Mouse (Mus musculus) heart, adult 11 months (tissue): ENCODE results near the gene Cc2d1a.

Source experiments
- DNase-seq: peaks from one replicate; pipeline ENCODE4 v3.0.0; 2022

Gene Cc2d1a

DNA sequence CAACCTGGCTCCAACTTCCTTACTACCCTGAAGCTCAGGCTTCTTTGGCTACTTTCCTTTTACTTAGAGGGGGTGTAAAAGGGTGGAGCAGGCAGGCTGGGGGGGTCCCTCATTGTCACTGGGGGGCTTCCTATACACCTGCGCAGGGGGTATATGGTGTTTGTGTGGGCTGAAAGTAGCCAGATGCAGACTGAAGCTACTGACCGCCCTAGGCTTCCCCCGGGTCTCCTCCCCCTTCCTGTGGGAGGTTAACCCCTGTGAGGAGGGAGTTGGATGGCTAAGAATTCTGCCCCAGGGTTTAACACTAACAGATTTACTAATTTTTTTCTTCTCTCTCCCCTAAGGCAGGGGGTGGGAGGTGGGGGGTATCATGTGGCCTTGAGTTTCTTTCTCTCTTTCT lies 28.8 kb upstream of the Cc2d1a start:
- DNase-seq, result no peak

DNA sequence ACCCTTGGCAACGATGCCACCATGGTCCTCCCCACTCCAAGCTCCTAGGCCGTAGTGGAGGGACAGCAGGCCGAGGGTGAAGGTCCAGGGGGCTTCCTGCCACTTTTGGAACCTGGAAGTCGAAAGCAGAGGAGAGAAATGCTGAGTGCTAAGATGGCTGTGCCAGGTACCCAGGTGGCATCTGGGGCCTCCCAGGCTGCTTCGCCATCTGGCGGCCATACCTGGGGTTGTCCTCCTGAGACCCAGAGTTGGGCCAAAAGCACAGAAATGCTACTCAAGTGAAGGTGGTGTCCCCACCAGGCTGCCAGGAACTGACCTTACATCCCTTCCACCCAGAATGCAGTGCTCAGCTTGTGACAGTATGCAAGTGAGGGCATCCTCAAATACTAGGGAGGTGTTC lies 26.1 kb upstream of the Cc2d1a start:
- no peak for DNase-seq

DNA sequence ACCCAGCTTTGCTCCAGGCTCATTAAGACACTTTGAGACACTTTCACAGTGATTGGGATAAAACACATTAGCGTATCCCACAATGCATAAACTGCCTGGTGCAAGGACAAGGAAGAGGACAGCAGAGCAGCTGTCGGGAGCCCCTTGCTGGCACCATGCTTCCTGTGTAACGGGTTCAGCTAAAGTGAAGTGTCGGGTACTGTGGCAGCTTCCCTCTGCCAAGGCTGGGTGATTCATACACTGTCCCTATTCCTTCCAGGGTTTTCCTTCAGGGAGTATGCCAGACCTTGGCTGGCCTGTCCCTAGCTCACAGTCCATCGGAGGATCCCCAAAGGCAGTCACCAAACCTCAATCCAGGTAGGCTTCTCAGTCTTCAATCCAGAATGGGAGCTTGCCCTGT lies 22.4 kb upstream of the Cc2d1a start:
- DNase-seq, result no peak

DNA sequence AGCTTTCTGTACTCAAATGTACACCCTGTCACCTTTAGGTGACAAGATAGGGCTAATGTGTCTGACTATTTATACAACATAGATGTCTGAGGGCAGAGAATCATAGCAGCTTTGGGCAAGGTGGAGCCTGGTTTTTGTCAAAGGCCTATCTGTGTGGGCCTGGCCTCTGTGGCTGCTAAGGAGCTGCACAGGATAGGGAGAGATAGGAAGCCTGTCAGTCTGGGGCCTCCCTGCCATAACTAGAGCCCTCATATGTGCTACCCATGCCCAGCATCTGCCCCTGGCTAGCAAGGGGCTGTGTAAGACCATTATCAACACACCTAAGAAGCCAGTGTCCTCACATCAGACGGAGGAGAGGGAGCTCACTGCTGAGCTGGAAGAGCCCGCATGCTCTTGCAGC lies 20.0 kb upstream of the Cc2d1a start:
- DNase-seq, result no peak

DNA sequence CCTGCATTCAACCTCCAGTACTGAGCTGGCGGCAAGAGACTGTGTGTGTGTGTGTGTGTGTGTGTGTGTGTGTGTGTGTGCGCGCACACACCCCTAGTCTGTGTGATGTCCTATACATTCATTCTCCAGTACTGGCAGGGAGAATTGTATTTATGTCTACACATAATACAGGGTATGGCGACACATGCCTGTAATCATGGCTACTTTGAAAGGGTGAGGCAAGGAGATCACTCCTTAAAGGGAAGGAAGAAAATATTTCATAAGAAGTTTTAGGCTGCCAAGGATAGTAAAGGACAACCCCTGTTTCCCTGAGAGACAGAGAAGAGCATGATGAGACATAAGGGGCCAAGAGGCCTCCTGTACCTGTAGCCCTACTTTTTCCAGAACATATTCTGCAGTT lies 9.9 kb upstream of the Cc2d1a start:
- no peak for DNase-seq

DNA sequence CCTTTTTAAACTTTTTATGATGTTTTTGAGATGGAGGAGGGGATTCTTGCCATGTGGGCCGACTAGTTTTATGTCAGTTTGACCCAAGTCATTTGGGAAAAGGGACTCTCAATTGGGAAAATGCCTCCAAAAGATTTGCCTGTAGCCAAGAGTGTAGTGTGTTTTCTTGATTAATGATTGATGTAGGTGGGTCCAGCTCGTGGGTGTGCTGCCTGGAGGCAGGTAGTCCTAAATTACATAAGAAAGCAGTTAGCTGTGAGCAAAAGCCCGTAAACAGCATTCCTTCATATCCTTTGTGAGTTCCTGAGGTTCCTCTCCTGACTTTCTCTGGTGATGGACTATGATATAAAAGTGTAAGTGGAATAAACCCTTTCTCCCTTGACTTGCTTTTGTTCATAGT lies 1.4 kb upstream of the Cc2d1a start:
- no peak for DNase-seq

DNA sequence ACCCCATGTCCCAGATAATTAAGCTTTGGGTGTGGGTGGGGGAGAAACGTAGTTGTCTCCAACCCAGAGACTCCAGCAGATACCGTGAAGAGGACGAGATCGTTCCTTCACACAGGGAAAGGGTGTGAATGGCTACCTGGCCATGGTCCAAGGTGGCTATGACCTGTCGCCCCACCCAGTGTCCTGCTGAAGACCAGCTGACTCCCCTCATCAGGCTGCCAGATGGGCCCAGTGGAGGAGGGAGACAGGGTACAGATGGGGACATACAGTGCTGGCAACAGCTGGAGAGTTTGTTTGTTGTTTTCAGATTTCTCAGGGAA lies 755 bp upstream of the Cc2d1a start:
- no peak for DNase-seq

DNA sequence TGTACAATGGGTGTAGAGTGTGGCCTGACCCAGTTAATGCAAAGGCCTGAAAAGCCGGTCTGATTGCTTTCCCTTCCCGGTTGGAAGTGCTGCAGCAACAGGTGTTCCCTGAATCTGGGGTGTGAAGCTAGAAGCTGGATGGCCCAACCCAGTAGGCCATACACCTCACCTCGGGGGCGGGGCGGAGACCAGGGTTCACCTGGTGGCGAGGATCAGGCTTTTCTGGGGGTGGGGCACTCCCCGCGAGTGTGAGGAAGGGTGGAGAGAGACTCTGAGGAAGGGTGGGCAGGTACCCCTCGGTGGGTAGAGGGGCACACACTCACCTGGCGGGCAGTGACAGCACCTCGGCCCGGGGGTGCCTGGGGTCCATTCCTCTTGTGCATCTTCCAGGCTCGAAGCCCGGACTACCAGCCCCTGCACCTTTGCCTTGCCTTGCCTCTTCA lies 391 bp downstream of the Cc2d1a start:
- DNase-seq, result no peak

DNA sequence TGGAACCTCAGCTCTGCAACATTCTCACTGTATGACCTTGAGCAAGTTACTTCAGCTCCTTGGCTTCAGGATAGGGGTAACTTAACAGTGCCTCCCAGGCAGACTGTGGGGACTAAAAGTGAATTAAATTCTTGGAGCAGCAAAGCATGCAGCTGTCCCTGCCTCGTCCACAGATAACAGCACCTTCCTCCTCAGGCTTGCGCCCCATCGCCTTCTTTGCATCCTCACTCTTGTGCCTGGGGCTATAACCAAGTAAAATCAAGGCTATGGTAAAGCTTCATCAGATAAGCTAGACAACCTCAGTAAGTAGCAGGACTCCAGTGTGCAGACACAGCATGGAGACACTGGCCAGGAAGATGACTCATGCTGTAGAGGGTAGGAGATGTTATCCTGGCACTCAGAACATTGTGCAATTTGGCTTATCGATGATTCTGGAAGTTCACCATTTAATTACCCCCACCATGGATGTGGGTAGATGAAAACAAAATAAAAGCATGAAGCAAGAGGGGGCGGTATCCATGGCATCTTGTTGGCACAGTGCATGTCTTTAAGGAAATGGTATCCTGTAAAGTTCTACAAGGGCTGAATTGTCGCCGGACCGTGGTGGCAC lies 3.0 kb downstream of the Cc2d1a start:
- DNase-seq, result no peak

DNA sequence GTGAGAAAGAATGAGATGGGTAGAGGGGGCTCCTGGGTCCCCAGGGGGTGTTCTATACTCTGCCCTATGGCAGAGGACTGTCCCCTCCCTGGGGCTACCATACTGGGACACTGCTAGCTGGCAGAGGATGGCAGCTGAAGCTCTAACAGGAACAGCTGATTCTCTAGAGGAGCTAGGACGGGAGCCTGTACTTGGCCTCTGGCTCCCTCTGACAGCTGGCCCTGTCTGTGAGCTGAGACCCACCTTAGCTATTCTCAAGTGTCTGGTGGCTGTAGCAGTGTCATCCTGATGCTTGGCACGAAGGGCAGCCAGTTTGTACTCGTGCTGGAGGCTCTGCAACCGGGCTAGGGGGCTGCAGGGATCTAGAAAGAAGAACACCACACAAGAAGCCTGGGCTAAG lies 6.9 kb downstream of the Cc2d1a start:
- DNase-seq, result no peak

DNA sequence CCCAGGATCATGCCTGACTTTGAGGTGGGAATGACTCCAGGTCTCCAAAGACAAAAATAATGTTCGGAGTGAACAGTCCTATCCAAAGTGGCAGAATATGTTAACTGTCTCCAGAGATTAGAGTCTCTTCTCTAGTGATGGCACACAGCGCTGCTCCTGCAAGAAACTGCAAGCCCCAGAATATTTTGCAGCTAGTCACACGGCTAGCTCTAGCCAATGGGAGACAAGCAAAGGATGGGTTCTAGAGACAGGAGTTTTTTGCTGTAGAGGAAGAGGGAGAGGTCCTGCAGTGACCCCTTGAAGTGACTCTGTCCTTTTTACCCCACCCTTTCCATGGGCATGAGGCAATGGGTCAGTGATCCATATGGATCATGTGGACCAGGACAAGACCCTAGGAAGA lies 9.9 kb downstream of the Cc2d1a start:
- DNase-seq, result no peak

DNA sequence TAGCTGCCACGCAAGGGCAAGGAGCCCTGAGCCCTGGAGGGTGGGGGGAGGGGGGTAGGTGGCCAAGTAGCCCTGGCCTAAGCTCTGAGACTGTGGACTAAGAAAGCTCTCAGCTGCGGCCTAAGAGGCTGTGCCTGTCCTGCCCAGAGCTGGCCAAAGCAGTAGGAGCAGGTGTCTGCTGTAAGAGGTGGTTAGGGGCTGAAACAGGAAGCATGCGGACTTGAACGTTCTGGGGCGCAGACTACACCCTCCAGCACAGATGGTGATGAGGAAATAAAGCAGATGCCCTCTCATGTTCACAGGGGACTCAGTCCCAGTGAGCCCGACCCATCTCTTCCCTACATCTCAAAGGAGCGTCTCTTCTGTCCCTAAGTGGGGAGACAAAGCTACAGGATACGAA lies 15.5 kb downstream of the Cc2d1a start:
- no peak for DNase-seq

DNA sequence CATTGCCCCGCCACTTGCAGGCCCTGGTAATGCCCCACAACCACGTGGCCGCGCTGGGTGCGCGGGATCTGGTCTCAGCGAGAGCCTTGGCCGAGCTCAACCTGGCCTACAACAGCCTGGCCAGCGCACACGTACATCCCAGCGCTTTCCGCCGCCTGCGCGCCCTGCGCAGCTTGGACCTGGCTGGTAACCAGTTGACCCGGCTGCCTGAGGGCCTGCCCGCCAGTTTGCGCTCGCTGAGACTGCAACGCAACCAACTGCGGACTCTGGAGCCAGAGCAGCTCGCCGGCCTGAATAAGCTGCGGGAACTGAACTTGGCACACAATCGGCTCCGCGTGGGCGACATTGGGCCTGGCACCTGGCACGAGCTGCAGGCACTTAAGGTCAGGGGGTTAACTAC lies 16.9 kb downstream of the Cc2d1a start:
- DNase-seq, result peak; percentile 92

DNA sequence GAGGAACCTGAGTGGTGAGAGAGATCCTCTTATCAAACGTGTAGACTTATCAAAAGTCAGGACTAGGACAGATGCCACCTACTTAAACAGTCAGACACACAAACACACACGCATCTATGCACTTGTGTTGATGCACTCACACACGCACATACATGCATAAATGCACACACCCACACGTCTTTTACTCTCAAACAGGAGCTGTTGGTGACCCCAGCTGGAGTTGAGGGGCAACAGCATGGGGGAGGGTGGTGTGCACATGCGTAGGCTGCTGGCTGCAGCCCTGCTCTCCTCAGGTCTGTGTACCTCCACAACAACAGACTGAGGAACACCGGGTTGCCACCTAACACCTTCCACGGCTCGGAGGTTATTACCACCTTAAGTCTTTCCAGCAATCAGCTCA lies 19.5 kb downstream of the Cc2d1a start:
- DNase-seq, result no peak

DNA sequence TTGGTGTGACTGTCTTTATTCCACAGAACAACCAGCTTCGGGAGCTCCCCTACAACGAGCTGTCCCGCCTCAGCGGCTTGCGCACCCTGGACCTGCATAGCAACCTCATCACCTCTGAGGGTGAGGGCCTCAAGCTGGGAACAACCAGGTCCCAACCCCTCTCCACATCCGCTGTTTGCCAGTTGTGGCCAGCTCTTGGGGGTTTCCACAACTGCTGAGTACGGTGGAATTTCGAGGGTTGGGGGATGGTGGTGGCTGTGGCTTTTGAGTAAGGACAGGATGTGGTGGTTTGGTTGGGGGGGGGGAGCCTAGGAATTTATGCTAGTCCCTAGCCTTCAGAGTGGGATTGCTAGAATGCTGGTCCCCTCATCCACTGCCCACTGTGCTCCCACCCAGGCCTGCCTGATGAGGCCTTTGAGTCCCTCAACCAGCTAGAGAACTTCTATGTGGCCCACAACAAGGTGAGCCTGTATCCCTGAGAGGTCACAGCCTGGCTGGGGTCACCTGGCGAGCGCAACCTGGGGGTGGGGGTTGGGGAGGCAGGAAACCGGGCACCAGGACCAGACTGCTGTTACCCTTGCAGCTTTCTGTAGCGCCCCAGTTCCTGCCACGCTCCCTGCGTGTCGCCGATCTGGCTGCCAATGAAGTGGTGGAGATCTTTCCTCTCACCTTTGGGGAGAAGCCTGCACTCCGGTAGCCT lies 20.4 kb downstream of the Cc2d1a start:
- peak; percentile 91 for DNase-seq

DNA sequence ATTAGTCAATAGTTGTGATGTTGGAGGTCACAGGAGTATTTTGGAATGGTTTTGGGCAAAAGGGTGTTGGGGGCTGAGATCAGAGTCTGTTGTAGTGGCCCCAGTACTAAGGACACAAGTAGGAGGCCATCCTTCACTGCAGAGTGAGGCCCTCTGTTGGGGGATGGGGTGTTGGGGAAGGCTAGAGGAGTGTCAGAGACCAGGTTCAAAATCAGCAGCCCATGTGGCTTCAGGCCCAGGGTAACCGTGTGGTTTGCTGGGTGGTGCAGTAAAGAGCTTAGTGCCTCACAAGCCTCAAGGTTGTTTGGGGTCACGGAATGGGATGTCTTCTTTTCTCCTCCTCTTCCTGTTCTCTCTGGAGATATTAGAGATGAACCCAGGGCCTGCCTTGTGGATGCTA lies 21.0 kb downstream of the Cc2d1a start:
- peak; percentile 83 for DNase-seq

DNA sequence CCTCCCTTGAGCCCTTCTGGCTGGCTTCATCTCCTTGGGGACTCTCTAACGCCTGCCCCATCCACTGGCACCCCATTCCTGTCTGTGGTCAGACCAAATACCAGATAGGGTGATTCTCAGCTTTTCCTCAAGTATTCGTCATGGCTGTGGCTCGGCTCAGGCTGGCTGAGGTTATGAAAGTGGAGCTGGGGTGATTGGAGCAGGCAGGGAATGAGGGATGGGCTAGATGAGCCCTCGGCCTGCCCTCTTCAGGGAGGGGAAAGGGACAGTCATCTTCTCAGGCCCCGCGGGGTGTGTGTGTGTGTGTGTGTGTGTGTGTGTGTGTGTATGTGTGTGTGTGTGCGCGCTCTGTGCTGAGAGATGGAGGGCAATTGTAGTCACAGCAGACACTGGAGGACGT lies 22.1 kb downstream of the Cc2d1a start, which contains the start of gene Podnl1:
TSS of gene Podnl1 (plus strand) at position 334 of the 400 bp plus-strand sequence.
- peak; percentile 87 for DNase-seq

DNA sequence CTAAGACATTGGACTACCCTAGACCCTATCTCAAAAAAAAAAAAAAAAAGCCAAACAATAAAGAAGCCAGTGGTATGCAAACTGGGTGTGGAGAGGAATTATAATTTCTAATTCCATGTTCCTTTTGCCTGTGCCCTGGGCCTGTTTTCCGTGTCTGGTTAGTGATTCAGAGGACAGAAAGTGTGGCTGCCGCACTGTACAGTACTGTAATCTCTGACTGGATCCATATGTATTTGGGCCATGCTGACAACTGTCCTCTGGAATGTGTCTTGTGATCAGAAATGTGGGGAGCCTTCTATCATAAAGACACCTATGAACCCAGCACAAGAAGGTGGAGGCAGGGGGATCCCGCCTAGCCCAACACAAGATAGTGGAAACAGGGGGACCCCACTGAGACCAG lies 25.6 kb downstream of the Cc2d1a start:
- DNase-seq, result no peak

DNA sequence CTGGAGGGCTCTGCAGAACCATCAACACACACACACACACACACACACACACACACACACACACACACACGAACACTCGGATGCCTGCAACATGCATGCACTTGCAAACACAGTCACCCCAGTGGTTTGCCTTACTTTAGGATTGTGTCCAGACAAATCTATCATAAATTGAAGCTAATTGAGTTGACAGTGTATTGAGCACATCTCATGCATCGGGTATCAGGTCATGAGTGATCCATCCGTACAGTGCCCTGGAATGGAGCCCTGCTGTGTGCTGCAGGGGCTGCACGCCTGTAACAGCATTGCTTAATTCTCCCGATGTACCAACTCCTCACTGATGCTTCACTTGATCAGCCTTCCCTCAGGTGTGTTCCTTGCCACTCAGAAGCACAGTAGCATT lies 32.1 kb downstream of the Cc2d1a start:
- DNase-seq, result no peak

DNA sequence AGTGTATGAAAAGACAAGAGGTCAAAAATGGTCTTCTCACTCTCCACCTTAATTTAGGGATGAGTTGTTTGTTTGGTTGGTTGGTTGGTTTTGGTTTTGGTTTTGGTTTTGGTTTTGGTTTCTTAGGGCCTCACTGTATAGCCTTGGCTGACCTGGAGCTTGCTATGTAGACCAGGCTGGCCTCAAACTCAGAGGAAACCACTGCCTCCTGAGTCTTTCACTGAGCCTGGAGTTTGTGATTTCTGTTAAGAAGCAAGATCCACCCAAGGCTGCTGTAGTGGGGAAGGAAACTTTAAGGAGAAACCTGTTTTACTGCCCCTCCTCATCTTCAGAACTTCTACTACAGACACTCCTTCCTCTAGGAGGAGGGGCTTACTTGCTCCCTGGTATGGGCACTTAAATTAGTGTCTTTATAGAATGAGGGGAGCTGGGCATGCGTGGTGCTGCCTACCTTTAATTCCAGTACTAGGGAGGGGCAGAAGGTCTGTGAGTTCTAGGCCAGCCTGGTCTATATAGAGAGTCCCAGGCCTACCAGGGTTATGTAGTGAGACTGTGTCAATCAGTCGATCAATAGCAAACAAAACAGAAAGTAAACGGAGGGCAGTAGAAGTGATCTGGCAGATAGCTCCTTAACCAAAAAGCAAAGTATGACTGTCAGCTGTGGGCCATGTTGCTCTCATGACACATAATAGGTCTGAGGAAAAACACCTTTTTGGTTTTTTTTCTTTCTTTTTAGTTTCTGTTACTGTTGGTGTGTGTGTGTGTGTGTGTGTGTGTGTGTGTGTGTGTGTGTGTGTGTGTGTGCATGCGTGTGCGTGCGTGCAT lies 41.3 kb downstream of the Cc2d1a start:
- DNase-seq, result no peak

DNA sequence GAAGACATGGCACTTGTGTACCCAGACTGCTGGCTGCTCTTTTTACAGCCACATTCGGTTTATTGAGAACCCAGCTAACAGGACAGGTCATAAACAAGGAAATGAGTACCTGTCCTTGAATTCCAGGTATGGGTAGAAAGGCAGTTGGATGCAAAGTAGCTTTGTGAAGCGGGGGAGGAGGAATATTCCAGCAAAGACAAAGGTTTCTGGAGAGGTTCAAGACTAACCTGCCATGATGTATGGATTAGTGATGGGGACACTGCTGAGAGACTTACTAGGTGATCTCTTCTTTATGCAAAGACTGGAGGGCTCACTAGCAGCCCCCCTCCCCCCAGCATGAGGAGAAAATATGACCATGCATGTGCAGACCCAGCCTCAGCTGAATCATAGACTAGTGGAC lies 42.1 kb downstream of the Cc2d1a start:
- DNase-seq, result peak; percentile 82

DNA sequence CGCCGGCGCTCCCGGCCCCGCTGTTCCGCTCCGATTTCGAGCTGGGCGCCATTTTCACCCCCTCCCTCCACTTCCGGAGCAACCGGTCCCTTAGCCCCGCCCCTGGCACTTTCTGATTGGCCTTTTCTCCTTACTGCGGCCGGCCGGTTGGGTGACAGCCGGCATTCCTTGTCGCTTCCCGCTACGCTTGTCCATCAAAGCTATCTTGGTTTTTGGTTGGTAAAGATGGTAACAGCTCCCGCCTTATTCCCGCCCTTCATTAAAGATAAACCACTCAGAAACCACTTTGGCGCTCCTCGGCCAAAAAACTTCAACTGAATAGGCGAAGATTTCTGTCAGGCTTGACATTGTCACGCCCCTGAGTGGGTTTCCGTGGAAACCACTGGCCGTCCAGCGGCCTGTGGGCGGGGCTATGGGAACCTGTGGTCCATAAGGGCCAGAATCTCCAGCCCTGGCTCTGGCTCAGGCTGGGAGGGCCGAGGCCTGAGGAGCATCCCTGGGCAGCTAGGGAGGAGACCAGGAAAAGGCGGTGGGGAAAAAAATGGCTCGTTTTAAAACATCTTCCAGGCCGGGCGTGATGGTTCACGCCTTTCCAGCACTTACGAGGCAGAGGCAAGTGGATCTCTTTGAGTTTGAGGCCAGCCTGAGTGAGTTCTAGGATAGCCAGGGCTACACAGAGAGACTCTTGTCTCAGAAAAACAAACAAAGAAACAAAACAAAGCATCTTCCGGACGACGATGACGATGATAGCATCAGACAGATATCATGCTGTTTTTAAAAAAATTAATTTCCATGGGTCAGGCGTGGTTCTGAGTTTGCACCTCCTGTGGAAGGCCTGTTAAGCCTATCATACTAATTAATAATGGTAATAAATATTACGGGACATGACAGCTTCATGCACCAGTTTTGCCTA lies 42.8 kb downstream of the Cc2d1a start, which contains the start of gene Dcaf15:
TSS of gene Dcaf15 (minus strand) at position 72 of the 913 bp plus-strand sequence.
- DNase-seq, result peak; percentile 100

DNA sequence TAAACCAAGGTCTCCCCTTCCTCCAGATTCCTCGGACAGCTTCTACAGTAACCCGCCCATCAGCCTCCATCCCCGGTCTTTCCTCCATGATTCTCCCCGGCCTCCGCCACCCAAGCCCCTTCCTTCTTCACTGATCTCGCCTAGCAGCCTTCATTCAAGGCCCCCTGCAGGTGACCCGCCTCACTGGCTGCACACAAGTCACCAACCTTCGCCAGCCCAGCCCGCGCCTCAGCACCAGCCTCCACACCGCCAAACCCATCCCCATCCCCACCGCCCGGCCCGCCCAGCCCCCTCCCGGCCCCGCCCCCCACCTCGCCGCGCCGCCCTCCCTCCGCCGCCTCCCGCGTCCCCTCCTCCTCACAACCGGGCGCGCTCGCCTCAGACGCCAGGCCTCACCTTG lies 43.5 kb downstream of the Cc2d1a start:
- DNase-seq, result no peak
